Mouse (Mus musculus): Measurements from ENCODE around the gene Schip1. TPM values are rescaled to one million over a fixed set of nuclear protein-coding genes. Genes with fewer than 3 reads are reported as not detected.

Gene Schip1
- polyA plus RNA-seq, 1 experiment from 2014 or later, result 53.6 TPM

GRCm38 (mm10) chr3:68493170-68493585, 428.6 kb downstream of the Schip1 start:
- 0% methylated on average over 12 of the region's 12 CpGs for whole genome bisulfite sequencing
- Histone ChIP-seq H3K27ac (peak overlapping the region; percentile 95), H3K9me3 (no peaks in the 10 kb centered on the region), H3K4me3 (replicated peaks) (peak overlapping the region; percentile 68), H3K9ac (peak overlapping the region; percentile 74), H3K4me1 (replicated peaks) (peaks cover 13% of the 10 kb centered on the region; the same call in 1 of the 2 replicates), H3K27me3 (replicated peaks) (no peaks in the 10 kb centered on the region), H3K36me3 (no peaks in the 10 kb centered on the region), H3K4me2 (replicated peaks) (peak overlapping the region; percentile 98)
- peak; percentile 80 for ATAC-seq

GRCm38 (mm10) chr3:68493586-68494295, 429.1 kb downstream of the Schip1 start:
- Histone ChIP-seq H3K36me3 (no peaks in the 10 kb centered on the region), H3K4me1 (replicated peaks) (peaks cover 13% of the 10 kb centered on the region; the same call in 1 of the 2 replicates), H3K9ac (peak overlapping the region; percentile 74), H3K27me3 (replicated peaks) (no peaks in the 10 kb centered on the region), H3K4me2 (replicated peaks) (peak overlapping the region; percentile 98), H3K27ac (peak overlapping the region; percentile 95), H3K9me3 (no peaks in the 10 kb centered on the region), H3K4me3 (replicated peaks) (peak overlapping the region; percentile 68)
- peak; percentile 87 for ATAC-seq
- WGBS, result under 1% methylated on average over 65 of the region's 70 CpGs

GRCm38 (mm10) chr3:68494296-68495095, 429.9 kb downstream of the Schip1 start:
- H3K9me3 ChIP-seq, result no peaks in the 10 kb centered on the region
- peak overlapping the region; percentile 95 for H3K27ac ChIP-seq
- ATAC-seq, result no peak; the same call in 1 of the 2 replicates
- H3K9ac ChIP-seq, result peak overlapping the region; percentile 71
- no peaks in the 10 kb centered on the region for H3K36me3 ChIP-seq
- H3K4me2 ChIP-seq (replicated peaks), result peak overlapping the region; percentile 98
- WGBS, result under 1% methylated on average over 68 of the region's 68 CpGs
- no peaks in the 10 kb centered on the region for H3K27me3 ChIP-seq (replicated peaks)
- peak overlapping the region; percentile 68 for H3K4me3 ChIP-seq (replicated peaks)
- H3K4me1 ChIP-seq (replicated peaks), result peaks cover 13% of the 10 kb centered on the region; the same call in 1 of the 2 replicates

GRCm38 (mm10) chr3:68495096-68495735, 430.6 kb downstream of the Schip1 start:
- ATAC-seq, result peak; percentile 21
- WGBS, result under 1% methylated on average over 36 of the region's 38 CpGs

GRCm38 (mm10) chr3:68495736-68496242, 431.2 kb downstream of the Schip1 start:
- peak overlapping the region; percentile 71 for H3K9ac ChIP-seq
- no peak for ATAC-seq
- peaks cover 13% of the 10 kb centered on the region; the same call in 1 of the 2 replicates for H3K4me1 ChIP-seq (replicated peaks)
- H3K9me3 ChIP-seq, result no peaks in the 10 kb centered on the region
- peak overlapping the region; percentile 98 for H3K4me2 ChIP-seq (replicated peaks)
- peak overlapping the region; percentile 95 for H3K27ac ChIP-seq
- no peaks in the 10 kb centered on the region for H3K27me3 ChIP-seq (replicated peaks)
- 7% methylated on average over 9 of the region's 9 CpGs for WGBS
- peak overlapping the region; percentile 68 for H3K4me3 ChIP-seq (replicated peaks)
- H3K36me3 ChIP-seq, result no peaks in the 10 kb centered on the region

More at GRCm38 (mm10) chr3:68495096-68495735, 430.6 kb downstream of the Schip1 start:
- no peaks in the 10 kb centered on the region for H3K27me3 ChIP-seq (replicated peaks)
- H3K27ac ChIP-seq, result peak overlapping the region; percentile 95
- H3K4me3 ChIP-seq (replicated peaks), result peak overlapping the region; percentile 68
- peak overlapping the region; percentile 98 for H3K4me2 ChIP-seq (replicated peaks)
- H3K9ac ChIP-seq, result peak overlapping the region; percentile 71
- no peaks in the 10 kb centered on the region for H3K36me3 ChIP-seq
- H3K9me3 ChIP-seq, result no peaks in the 10 kb centered on the region
- H3K4me1 ChIP-seq (replicated peaks), result peaks cover 13% of the 10 kb centered on the region; the same call in 1 of the 2 replicates

GRCm38 (mm10) chr3:68496513-68496912, 431.9 kb downstream of the Schip1 start:
- no peak for ATAC-seq
- no peaks in the 10 kb centered on the region for H3K9me3 ChIP-seq
- peak overlapping the region; percentile 98 for H3K4me2 ChIP-seq (replicated peaks)
- H3K36me3 ChIP-seq, result no peaks in the 10 kb centered on the region
- H3K4me3 ChIP-seq (replicated peaks), result no peak overlapping the region
- H3K9ac ChIP-seq, result no peak overlapping the region
- peaks cover 13% of the 10 kb centered on the region; the same call in 1 of the 2 replicates for H3K4me1 ChIP-seq (replicated peaks)
- no peaks in the 10 kb centered on the region for H3K27me3 ChIP-seq (replicated peaks)
- 51% methylated on average over 6 of the region's 6 CpGs for WGBS
- H3K27ac ChIP-seq, result no peak overlapping the region

- Histone ChIP-seq H3K27me3 (replicated peaks) (no peaks in the 10 kb centered on the region), H3K4me1 (replicated peaks) (0 out of 2 replicates have a peak, but pooled peaks cover 7% of the 10 kb centered on the region), H3K36me3 (no peaks in the 10 kb centered on the region), H3K9me3 (no peaks in the 10 kb centered on the region), H3K27ac (no peak overlapping the region), H3K4me2 (replicated peaks) (no peak overlapping the region), H3K4me3 (replicated peaks) (no peak overlapping the region), H3K9ac (no peak overlapping the region)
- ATAC-seq, result no peak
- WGBS, result 82% methylated on average over 6 of the region's 6 CpGs
Measured at GRCm38 (mm10) chr3:68499532-68500152, 435.0 kb downstream of the Schip1 start.

GRCm38 (mm10) chr3:68504838-68505237, 440.2 kb downstream of the Schip1 start:
- Histone ChIP-seq H3K9me3 (no peaks in the 10 kb centered on the region), H3K27ac (no peak overlapping the region), H3K4me3 (replicated peaks) (no peak overlapping the region), H3K36me3 (no peaks in the 10 kb centered on the region), H3K4me2 (replicated peaks) (no peak overlapping the region), H3K4me1 (replicated peaks) (0 out of 2 replicates have a peak, but pooled peaks cover 3% of the 10 kb centered on the region), H3K9ac (no peak overlapping the region), H3K27me3 (replicated peaks) (no peaks in the 10 kb centered on the region)
- ATAC-seq, result no peak
- 70% methylated on average over 3 of the region's 3 CpGs for WGBS

GRCm38 (mm10) chr3:68506769-68507318, 442.2 kb downstream of the Schip1 start:
- Histone ChIP-seq H3K9me3 (no peaks in the 10 kb centered on the region), H3K4me2 (replicated peaks) (no peak overlapping the region), H3K27me3 (replicated peaks) (no peaks in the 10 kb centered on the region), H3K4me1 (replicated peaks) (0 out of 2 replicates have a peak, but pooled peaks cover 3% of the 10 kb centered on the region), H3K4me3 (replicated peaks) (no peak overlapping the region), H3K36me3 (no peaks in the 10 kb centered on the region), H3K9ac (no peak overlapping the region), H3K27ac (no peak overlapping the region)
- no peak for ATAC-seq
- 43% methylated on average over 7 of the region's 7 CpGs for WGBS

- ATAC-seq, result peak; percentile 39; the same call in 1 of the 2 replicates
- H3K4me1 ChIP-seq (replicated peaks), result peaks cover 6% of the 10 kb centered on the region; the same call in 1 of the 2 replicates
- WGBS, result 40% methylated on average over 6 of the region's 6 CpGs
- no peak overlapping the region for H3K4me3 ChIP-seq (replicated peaks)
- no peak overlapping the region for H3K9ac ChIP-seq
- H3K4me2 ChIP-seq (replicated peaks), result no peak overlapping the region
- no peaks in the 10 kb centered on the region for H3K27me3 ChIP-seq (replicated peaks)
- H3K9me3 ChIP-seq, result no peaks in the 10 kb centered on the region
- no peaks in the 10 kb centered on the region for H3K36me3 ChIP-seq
- no peak overlapping the region for H3K27ac ChIP-seq
Measured at GRCm38 (mm10) chr3:68508629-68509028, 444.0 kb downstream of the Schip1 start.

GRCm38 (mm10) chr3:68510872-68511271, 446.3 kb downstream of the Schip1 start:
- 82% methylated on average over 5 of the region's 5 CpGs for WGBS
- H3K9ac ChIP-seq, result no peak overlapping the region
- no peak for ATAC-seq
- peaks cover 8% of the 10 kb centered on the region; the same call in 1 of the 2 replicates for H3K4me1 ChIP-seq (replicated peaks)
- H3K4me2 ChIP-seq (replicated peaks), result no peak overlapping the region
- H3K36me3 ChIP-seq, result no peaks in the 10 kb centered on the region
- H3K9me3 ChIP-seq, result no peaks in the 10 kb centered on the region
- H3K27me3 ChIP-seq (replicated peaks), result no peaks in the 10 kb centered on the region
- H3K4me3 ChIP-seq (replicated peaks), result no peak overlapping the region
- H3K27ac ChIP-seq, result no peak overlapping the region
